Mouse (Mus musculus): ENCODE data around the gene Iqschfp.

DNA sequence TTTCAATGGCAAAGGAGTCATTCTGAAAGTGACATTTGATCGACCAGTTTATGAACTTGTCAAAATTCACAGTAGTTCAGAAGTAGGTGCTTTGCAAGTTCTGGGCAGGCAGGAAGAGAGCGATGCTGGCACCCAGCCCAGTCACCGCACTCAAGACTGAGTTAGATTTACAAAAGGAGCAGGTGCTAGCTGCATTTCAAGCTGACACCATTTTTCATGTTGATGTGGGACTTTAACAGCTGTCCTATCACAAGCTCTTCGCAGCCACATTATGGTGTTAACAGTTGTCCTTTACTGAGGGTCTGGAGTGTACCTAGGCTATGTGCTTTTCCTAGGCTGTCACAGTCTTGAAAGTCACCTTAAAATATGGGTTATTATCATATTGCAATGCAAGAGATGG lies 354.1 kb downstream of the Iqschfp start:
- TF ChIP-seq POLR2A (IDR thresholded peaks at IDR 0.05; ENCODE audit: borderline replicate concordance, extremely low read depth, insufficient read depth, insufficient read length, poor library complexity, severe bottlenecking): no peak
- TF ChIP-seq CTCF (IDR thresholded peaks at IDR 0.05; ENCODE audit: borderline replicate concordance, extremely low read depth, insufficient read depth, insufficient read length): no peak

All from brain, embryonic 14.5 days (tissue).